Mouse (Mus musculus) E14TG2a.4 (cell line): ENCODE measurements around the gene Actr2.
"Not testable (repeated sequence)": the region's sequence is repeated elsewhere in the genome, so short reads cannot be mapped to it uniquely, and the experiment has no call there.

ENCODE experiments used
- H3K27me3 ChIP-seq: 2 replicates; pipeline ENCODE4 v1.6.1; 2014; ENCODE audit warnings: low read length, control low read depth; ENCODE audit not compliant: insufficient read depth
- H3K36me3 ChIP-seq: 2 replicates; pipeline ENCODE4 v1.6.1; 2014; ENCODE audit warnings: low read length, control low read depth; ENCODE audit not compliant: insufficient read depth
- H3K4me1 ChIP-seq: replicated peaks from 2 replicates; pipeline ENCODE4 v1.6.1; 2014; ENCODE audit warnings: low read depth, low read length, control low read depth
- H3K4me3 ChIP-seq: replicated peaks from 2 replicates; pipeline ENCODE4 v1.5.1; 2014; ENCODE audit warnings: mild to moderate bottlenecking, low read length
- H3K9me3 ChIP-seq: 2 replicates; pipeline ENCODE4 v1.6.1; 2014; ENCODE audit warnings: low read length, control low read depth
- CTCF ChIP-seq: conservative IDR thresholded peaks from 2 replicates; pipeline ENCODE4 v1.5.1; 2014; ENCODE audit warnings: low read length
- NANOG ChIP-seq: IDR thresholded peaks from 2 replicates; pipeline ENCODE4 v1.6.1; 2014; ENCODE audit warnings: borderline replicate concordance, low read length, mixed read lengths
- POU5F1 ChIP-seq: IDR thresholded peaks from 2 replicates; pipeline ENCODE4 v1.6.1; 2014; ENCODE audit warnings: low read length, borderline replicate concordance

The Actr2 gene

GRCm38 (mm10) chr11:20112741-20113480 lies at the start of gene Actr2:
Actr2 (minus strand) TSS chr11:20112913.
- H3K36me3 ChIP-seq: peaks cover 24% of the 10 kb centered on the region
- peak within 1 kb of the TSS; percentile 93 for H3K4me3 ChIP-seq
- H3K9me3 ChIP-seq: no peaks in the 10 kb centered on the region
- TF ChIP-seq POU5F1 (no peak), NANOG (no peak), CTCF (no peak)
- H3K4me1 ChIP-seq: peaks cover 71% of the 10 kb centered on the region
- H3K27me3 ChIP-seq: no peaks in the 10 kb centered on the region

DNA sequence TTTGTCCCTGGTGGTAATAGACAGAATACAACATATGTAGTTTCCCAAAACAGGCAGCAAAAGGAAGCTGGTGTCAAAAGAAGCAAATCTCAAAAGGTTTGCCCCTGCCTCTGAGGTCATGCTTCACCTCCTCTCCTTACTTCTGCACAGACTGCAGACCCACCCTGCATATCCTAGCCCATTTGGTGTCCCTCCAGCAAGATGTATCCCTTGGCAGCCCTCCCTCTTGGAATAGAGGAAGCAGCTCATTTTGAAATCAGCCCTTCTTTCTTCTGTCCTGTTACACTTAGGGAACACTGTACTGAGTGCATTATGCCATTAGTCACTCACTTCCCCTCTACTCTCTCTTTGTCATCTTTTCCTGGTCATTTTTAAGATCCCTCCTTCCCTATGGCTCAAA lies 46.2 kb upstream of the Actr2 start:
- Histone ChIP-seq H3K27me3 (no peaks in the 10 kb centered on the region), H3K4me1 (peaks cover 74% of the 10 kb centered on the region), H3K4me3 (no peak overlapping the region), H3K36me3 (peaks cover 22% of the 10 kb centered on the region), H3K9me3 (peaks cover 29% of the 10 kb centered on the region)
- TF ChIP-seq CTCF (no peak), NANOG (no peak), POU5F1 (no peak)

DNA sequence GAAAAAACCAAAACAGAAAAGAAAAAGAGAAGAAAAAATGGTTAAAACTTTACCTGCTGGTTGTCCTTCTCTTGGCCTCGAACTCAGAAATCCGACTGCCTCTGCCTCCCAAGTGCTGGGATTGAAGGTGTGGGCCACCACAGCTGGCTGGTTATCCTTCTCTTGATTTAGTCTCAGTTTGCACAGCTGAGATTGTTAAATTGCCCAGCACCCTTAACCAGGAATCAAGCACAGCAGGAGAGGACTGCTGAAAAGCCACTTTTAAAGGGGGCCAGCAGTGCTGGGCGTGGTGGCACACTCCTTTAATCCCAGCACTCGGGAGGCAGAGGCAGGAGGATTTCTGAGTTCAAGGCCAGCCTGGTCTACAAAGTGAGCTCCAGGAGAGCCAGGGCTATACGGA lies 40.8 kb upstream of the Actr2 start:
- H3K4me3 ChIP-seq: peak overlapping the region; percentile 67
- H3K9me3 ChIP-seq, H3K36me3 ChIP-seq, H3K27me3 ChIP-seq: not testable (repeated sequence)
- H3K4me1 ChIP-seq: peaks cover 85% of the 10 kb centered on the region

DNA sequence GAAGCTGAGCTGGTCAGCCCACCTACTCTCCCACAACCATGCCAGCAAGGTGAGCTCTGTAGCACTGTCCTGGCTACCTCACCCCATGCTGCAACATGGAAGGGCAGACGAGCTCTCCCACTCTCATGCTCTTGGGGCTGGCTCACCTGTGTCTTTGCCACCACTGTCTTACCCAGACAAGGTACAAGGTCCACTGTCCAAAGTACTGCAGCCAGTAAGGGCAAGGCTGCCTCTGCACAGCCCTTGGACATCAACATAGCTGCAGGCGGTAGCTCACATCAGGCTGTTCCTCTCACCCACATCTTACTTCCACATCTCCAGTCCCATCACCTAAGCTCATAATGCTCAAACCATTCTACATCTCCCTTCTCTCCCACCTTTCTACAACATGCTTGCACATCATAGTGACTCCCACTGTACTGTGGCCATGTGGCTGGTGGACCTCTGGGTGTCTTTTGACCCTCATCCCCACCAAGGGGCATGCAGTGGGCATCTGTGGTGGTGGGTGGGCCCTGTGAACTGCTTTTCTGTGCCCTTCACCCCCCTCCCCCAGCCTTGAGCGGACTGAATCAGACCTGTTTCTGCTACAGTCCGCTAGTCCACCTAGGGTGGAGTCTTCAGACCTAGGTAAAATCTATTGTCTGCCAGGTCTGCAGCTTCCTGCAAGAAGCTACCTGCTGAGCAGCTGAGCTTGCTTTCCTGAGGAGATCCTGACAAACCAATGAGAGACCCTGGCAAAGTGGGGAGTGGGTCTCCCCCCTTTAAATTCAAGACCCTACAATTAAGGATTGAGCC lies 39.6 kb upstream of the Actr2 start:
- no peak for TF ChIP-seq POU5F1
- TF ChIP-seq NANOG: no peak
- no peak for TF ChIP-seq CTCF
- peaks cover 9% of the 10 kb centered on the region for H3K9me3 ChIP-seq
- H3K27me3 ChIP-seq: no peaks in the 10 kb centered on the region
- H3K4me3 ChIP-seq: peak overlapping the region; percentile 67
- no peaks in the 10 kb centered on the region for H3K36me3 ChIP-seq
- peaks cover 83% of the 10 kb centered on the region for H3K4me1 ChIP-seq

DNA sequence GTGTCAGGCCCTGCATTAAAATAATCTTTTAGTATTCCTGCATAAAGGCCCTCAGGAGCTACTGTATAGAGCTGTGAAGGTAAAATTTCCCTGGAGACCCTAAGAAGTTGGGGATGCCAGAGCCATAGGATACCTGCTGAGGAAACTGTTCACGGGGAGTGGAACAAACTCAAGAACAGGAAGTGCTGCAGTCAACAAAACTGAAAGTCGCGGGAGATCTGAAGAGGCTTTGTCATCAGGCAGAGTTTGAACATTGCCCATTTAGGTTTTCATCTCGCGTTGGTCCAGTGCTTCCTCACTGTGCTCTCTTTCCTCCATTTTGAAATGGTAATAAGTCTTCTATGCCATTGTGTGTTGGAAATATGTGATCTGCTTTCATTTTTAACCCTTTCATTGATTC lies 38.6 kb upstream of the Actr2 start:
- H3K36me3 ChIP-seq: no peaks in the 10 kb centered on the region
- peaks cover 83% of the 10 kb centered on the region for H3K4me1 ChIP-seq
- H3K4me3 ChIP-seq: no peak overlapping the region
- H3K27me3 ChIP-seq: no peaks in the 10 kb centered on the region
- TF ChIP-seq NANOG (no peak), POU5F1 (no peak), CTCF (no peak)
- peaks cover 9% of the 10 kb centered on the region for H3K9me3 ChIP-seq

DNA sequence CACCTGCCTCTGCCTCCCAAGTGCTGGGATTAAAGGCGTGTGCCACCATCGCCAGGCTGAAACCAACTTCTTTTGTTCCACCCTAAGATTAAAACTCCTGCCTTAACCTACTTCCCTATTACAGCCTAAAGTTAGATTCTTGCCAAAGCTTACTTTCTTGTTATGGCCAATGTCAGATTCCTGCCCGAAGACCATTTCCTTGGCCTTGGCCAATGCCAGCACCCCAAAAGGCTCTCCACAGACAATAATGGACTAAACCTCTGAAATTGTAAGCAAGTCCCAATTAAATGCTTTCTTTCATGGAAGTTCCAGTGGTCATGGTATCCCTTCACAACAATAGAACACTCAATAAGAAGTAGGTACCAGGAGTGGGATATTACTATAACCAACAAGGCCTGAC lies 37.2 kb upstream of the Actr2 start:
- Histone ChIP-seq H3K27me3 (no peaks in the 10 kb centered on the region), H3K4me1 (peaks cover 80% of the 10 kb centered on the region), H3K36me3 (no peaks in the 10 kb centered on the region), H3K9me3 (peaks cover 9% of the 10 kb centered on the region), H3K4me3 (no peak overlapping the region)
- no peak for TF ChIP-seq NANOG
- TF ChIP-seq POU5F1: no peak
- TF ChIP-seq CTCF: no peak

DNA sequence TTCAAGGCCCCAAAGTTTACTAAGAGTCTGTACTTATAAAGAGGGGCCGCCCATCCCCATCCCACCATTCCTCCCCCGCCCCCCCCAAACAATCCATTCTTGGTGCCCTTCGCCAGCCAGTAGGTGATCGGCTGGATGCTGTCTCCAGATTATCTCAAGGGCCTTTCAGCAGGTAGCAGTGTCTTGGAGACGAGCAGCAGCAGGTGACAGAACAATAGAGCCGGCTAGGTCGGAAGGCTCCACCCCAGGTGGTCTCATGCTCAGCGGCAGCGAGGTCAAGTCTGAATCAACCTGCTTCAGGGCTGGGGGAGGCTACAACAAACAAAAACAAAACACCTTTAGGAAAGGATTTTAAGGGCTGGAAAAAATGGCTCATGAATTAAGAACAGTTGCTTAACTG lies 32.7 kb upstream of the Actr2 start:
- H3K36me3 ChIP-seq: no peaks in the 10 kb centered on the region
- peak overlapping the region; percentile 27; the same call in 1 of the 2 replicates for H3K4me3 ChIP-seq
- TF ChIP-seq NANOG: peak; percentile 53; the same call in 1 of the 2 replicates
- TF ChIP-seq CTCF: no peak
- H3K27me3 ChIP-seq: no peaks in the 10 kb centered on the region
- peaks cover 6% of the 10 kb centered on the region for H3K9me3 ChIP-seq
- peaks cover 80% of the 10 kb centered on the region for H3K4me1 ChIP-seq

DNA sequence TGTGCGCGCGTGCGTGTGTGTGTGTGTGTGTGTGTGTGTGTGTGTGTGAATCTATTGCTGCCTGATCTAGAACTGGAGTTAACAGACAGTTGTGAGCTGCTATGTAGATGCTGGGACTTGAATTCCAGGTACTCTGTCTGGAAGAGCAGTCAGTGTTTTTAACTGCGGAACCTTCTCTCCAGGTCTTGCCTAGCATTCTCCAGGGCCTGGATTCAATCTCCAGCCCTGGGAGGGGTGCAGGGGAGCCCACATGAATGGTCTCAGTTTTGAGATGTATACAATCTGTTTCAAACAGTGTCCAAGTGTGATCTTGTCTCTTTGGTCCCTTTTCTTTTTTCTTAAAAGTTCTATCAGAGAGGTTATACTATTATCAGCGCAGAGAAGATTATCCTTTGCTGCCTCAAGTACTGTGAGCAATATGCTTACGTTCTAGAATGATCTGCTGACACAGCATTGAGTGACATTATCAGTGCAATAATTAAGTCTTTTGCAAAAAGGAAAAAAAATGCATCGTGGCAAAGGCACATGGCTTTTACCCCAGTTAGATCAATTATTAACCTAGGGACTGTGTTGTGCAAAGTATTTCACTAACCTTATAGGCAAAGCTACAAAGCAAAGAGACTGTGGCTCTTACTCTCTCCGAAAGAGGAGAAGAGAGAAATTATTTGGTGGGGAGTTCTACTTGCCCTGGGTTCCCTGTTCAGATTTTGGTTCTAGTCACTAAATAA lies 32.0 kb upstream of the Actr2 start:
- Histone ChIP-seq H3K36me3 (no peaks in the 10 kb centered on the region), H3K27me3 (no peaks in the 10 kb centered on the region), H3K4me3 (peak overlapping the region; percentile 27; the same call in 1 of the 2 replicates), H3K9me3 (peaks cover 2% of the 10 kb centered on the region; the same call in 1 of the 2 replicates), H3K4me1 (peaks cover 83% of the 10 kb centered on the region)
- no peak for TF ChIP-seq CTCF
- no peak for TF ChIP-seq POU5F1
